Mouse (Mus musculus): ENCODE results near the gene Spi1. TPM values are rescaled to one million over a fixed set of nuclear protein-coding genes. Genes with fewer than 3 reads are reported as not detected.

Gene Spi1
- total RNA-seq, 1 experiment, result 0.31 TPM

DNA sequence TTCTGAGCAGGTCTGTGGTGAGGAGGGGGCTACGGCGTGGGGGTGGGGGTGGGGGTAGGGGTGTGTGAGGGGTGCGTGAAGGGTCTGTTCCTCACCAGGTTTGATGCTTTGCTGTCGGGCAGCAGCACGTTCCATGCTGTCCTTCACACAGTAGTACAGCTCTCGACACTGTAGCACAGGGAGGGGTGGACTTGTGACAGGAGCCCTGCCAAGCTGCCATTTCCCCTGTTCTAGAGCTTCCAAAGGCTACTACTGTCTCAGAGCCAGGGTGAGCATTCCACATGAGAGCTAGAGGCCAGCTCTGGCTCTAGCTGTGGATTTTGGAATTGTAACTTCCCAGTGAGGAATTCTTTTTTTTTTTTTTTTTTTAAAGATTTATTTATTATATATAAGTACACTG is 60.7 kb downstream of the Spi1 start:
- in situ Hi-C loops (cut with MboI; ENCODE audit: low sequenced_read_pairs in 2 of 2, unreplicated experiment in 2 of 2), result no loop called here
- Histone ChIP-seq H3K9me3 (ENCODE audit: control insufficient read depth, insufficient read depth, low read depth, low read length) (no peaks in the 10 kb centered on the region), H3K4me3 (ENCODE audit: insufficient read depth in 1 of 2, low read depth in 1 of 2, low read length in 2 of 2, poor library complexity in 1 of 2, severe bottlenecking in 1 of 2) (0 out of 4 replicates have a peak overlapping the region, but pooled peaks of 1 of the 2 experiments have one; percentile 20), H3K36me3 (ENCODE audit: control insufficient read depth, insufficient read depth, low read length, poor library complexity, severe bottlenecking) (no peaks in the 10 kb centered on the region), H3K27ac (ENCODE audit: insufficient read depth, low read depth, low read length, poor library complexity, severe bottlenecking) (no peak overlapping the region), H3K9ac (ENCODE audit: insufficient read depth, low read depth, low read length, poor library complexity, severe bottlenecking) (no peak overlapping the region), H3K4me1 (ENCODE audit: control insufficient read depth in 2 of 2, insufficient read depth in 2 of 2, low read length in 2 of 2, poor library complexity in 1 of 2) (peaks cover 0 to 14% of the 10 kb centered on the region in 2 experiments; a peak in 2 of 4 replicates)
- TF ChIP-seq CHD2 (IDR thresholded peaks at IDR 0.05; ENCODE audit: low read depth, low read length) (no peak), HCFC1 (IDR thresholded peaks at IDR 0.05; ENCODE audit: borderline replicate concordance, insufficient read depth, low read length) (no peak), ZC3H11A (IDR thresholded peaks at IDR 0.05; ENCODE audit: borderline replicate concordance, low read depth, low read length) (no peak), ZNF384 (IDR thresholded peaks at IDR 0.05; ENCODE audit: low read depth, low read length) (no peak; the same call in 1 of the 2 replicates), MAFK (IDR thresholded peaks at IDR 0.05; ENCODE audit: insufficient read depth, low read depth, low read length) (no peak)
- DNase-seq (ENCODE audit: low read depth, low spot score), result no peak

DNA sequence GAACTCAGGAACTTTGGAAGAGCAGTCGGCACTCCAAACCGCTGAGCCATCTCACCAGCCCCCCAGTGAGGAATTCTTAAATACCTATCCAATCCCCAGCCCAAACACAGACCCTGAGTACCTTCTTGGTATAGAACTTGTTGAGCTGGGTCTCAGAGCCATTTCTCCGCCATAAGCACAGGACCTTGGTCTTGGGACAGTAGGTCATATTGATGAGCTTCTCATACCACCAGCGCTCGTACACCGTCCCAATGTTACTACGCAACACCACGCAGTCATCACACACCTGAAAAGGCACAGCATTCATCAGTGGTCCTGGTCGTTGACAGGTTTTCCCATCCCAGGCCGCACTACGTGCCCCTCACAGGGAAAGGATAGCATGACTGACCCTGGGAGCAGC is 61.2 kb downstream of the Spi1 start:
- peaks cover 0 to 14% of the 10 kb centered on the region in 2 experiments; a peak in 2 of 4 replicates for H3K4me1 ChIP-seq (ENCODE audit: control insufficient read depth in 2 of 2, insufficient read depth in 2 of 2, low read length in 2 of 2, poor library complexity in 1 of 2)
- H3K27ac ChIP-seq (ENCODE audit: insufficient read depth, low read depth, low read length, poor library complexity, severe bottlenecking), result no peak overlapping the region
- no peak overlapping the region for H3K4me3 ChIP-seq (ENCODE audit: insufficient read depth in 1 of 2, low read depth in 1 of 2, low read length in 2 of 2, poor library complexity in 1 of 2, severe bottlenecking in 1 of 2)
- H3K36me3 ChIP-seq (ENCODE audit: control insufficient read depth, insufficient read depth, low read length, poor library complexity, severe bottlenecking), result no peaks in the 10 kb centered on the region
- TF ChIP-seq ZC3H11A (IDR thresholded peaks at IDR 0.05; ENCODE audit: borderline replicate concordance, low read depth, low read length) (no peak), HCFC1 (IDR thresholded peaks at IDR 0.05; ENCODE audit: borderline replicate concordance, insufficient read depth, low read length) (no peak), MAFK (IDR thresholded peaks at IDR 0.05; ENCODE audit: insufficient read depth, low read depth, low read length) (no peak), CHD2 (IDR thresholded peaks at IDR 0.05; ENCODE audit: low read depth, low read length) (no peak), ZNF384 (IDR thresholded peaks at IDR 0.05; ENCODE audit: low read depth, low read length) (no peak)
- no peaks in the 10 kb centered on the region for H3K9me3 ChIP-seq (ENCODE audit: control insufficient read depth, insufficient read depth, low read depth, low read length)
- no peak overlapping the region for H3K9ac ChIP-seq (ENCODE audit: insufficient read depth, low read depth, low read length, poor library complexity, severe bottlenecking)
- in situ Hi-C loops (cut with MboI; ENCODE audit: low sequenced_read_pairs in 2 of 2, unreplicated experiment in 2 of 2), result no loop called here
- DNase-seq (ENCODE audit: low read depth, low spot score), result no peak

DNA sequence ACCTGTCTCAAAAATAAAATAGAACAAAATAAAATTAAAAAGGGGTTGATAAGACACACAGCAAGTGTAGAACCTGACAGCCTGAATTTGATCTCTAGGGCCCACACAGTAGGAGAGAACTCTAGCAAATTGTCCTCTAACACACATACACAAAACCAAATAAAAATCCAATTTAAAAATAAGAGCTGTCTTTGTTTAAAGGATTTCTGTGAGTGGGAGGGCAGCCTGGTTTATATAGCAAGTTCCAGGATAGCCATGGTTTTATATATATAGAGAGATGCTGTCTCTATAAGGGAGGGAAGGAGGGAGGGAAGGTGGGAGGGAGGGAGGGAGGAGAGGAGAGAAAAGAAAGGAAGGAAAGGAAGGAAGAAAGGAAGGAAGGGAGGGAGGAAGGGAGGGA is 65.9 kb downstream of the Spi1 start:
- no peak overlapping the region for H3K9ac ChIP-seq (ENCODE audit: insufficient read depth, low read depth, low read length, poor library complexity, severe bottlenecking)
- TF ChIP-seq MAFK (IDR thresholded peaks at IDR 0.05; ENCODE audit: insufficient read depth, low read depth, low read length), result no peak
- TF ChIP-seq CHD2 (IDR thresholded peaks at IDR 0.05; ENCODE audit: low read depth, low read length), result no peak
- TF ChIP-seq HCFC1 (IDR thresholded peaks at IDR 0.05; ENCODE audit: borderline replicate concordance, insufficient read depth, low read length), result no peak
- TF ChIP-seq ZNF384 (IDR thresholded peaks at IDR 0.05; ENCODE audit: low read depth, low read length), result no peak
- no peak for TF ChIP-seq ZC3H11A (IDR thresholded peaks at IDR 0.05; ENCODE audit: borderline replicate concordance, low read depth, low read length)
- no peaks in the 10 kb centered on the region for H3K4me1 ChIP-seq (ENCODE audit: control insufficient read depth in 2 of 2, insufficient read depth in 2 of 2, low read length in 2 of 2, poor library complexity in 1 of 2)
- H3K27ac ChIP-seq (ENCODE audit: insufficient read depth, low read depth, low read length, poor library complexity, severe bottlenecking), result no peak overlapping the region
- in situ Hi-C loops (cut with MboI; ENCODE audit: low sequenced_read_pairs in 2 of 2, unreplicated experiment in 2 of 2), result no loop called here
- no peak for DNase-seq (ENCODE audit: low read depth, low spot score)
- no peaks in the 10 kb centered on the region for H3K36me3 ChIP-seq (ENCODE audit: control insufficient read depth, insufficient read depth, low read length, poor library complexity, severe bottlenecking)
- H3K4me3 ChIP-seq (ENCODE audit: insufficient read depth in 1 of 2, low read depth in 1 of 2, low read length in 2 of 2, poor library complexity in 1 of 2, severe bottlenecking in 1 of 2), result no peak overlapping the region
- H3K9me3 ChIP-seq (ENCODE audit: control insufficient read depth, insufficient read depth, low read depth, low read length), result no peaks in the 10 kb centered on the region

DNA sequence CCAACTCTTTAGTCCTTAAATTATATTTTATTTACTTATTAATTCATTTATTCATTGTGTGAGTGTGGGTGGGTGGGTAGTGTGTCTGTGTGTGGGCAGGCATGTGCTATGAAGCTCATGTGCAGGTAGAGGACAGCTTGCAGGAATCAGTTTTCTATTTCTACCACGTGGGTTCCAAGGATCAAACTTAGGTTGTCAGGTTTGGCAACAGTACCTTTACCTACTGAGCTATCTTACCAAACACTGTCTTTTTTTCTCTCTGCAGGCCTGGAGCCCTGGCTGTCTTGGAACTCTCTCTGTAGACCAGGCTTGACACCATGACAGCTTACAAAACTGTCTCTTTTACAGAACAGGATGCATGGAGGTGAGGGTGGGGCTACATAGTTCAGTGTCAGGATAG is 69.1 kb downstream of the Spi1 start:
- DNase-seq (ENCODE audit: low read depth, low spot score), result no peak
- Histone ChIP-seq H3K36me3 (ENCODE audit: control insufficient read depth, insufficient read depth, low read length, poor library complexity, severe bottlenecking) (no peaks in the 10 kb centered on the region), H3K4me3 (ENCODE audit: insufficient read depth in 1 of 2, low read depth in 1 of 2, low read length in 2 of 2, poor library complexity in 1 of 2, severe bottlenecking in 1 of 2) (no peak overlapping the region), H3K9ac (ENCODE audit: insufficient read depth, low read depth, low read length, poor library complexity, severe bottlenecking) (no peak overlapping the region), H3K9me3 (ENCODE audit: control insufficient read depth, insufficient read depth, low read depth, low read length) (no peaks in the 10 kb centered on the region), H3K4me1 (ENCODE audit: control insufficient read depth in 2 of 2, insufficient read depth in 2 of 2, low read length in 2 of 2, poor library complexity in 1 of 2) (no peaks in the 10 kb centered on the region), H3K27ac (ENCODE audit: insufficient read depth, low read depth, low read length, poor library complexity, severe bottlenecking) (no peak overlapping the region)
- TF ChIP-seq MAFK (IDR thresholded peaks at IDR 0.05; ENCODE audit: insufficient read depth, low read depth, low read length), result no peak
- TF ChIP-seq HCFC1 (IDR thresholded peaks at IDR 0.05; ENCODE audit: borderline replicate concordance, insufficient read depth, low read length), result no peak
- in situ Hi-C loops (cut with MboI; ENCODE audit: low sequenced_read_pairs in 2 of 2, unreplicated experiment in 2 of 2), result no loop called here

DNA sequence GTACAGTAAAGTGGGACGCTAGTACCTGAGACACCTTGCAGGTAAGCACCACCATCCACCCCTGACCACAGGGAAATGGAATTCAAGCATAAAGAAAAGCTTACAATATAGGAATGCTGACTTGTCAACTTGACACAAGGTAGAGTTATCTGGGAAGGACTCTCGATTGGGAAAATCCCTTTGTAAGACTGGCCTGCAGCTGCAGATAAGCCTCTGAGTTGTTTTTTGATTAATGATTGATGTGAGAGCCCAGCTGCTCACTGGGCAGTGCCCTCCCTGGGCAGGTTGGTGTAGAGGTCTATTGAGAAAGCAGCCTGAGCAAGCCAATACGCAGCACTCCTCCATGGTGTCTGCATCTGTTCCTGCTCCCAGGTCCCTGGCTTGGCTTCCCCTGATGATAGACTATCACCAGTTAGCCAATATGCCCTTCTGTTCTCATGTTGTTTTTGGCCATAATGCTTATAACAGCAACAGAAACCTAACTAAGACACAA is 70.7 kb downstream of the Spi1 start:
- no peaks in the 10 kb centered on the region for H3K36me3 ChIP-seq (ENCODE audit: control insufficient read depth, insufficient read depth, low read length, poor library complexity, severe bottlenecking)
- in situ Hi-C loops (cut with MboI; ENCODE audit: low sequenced_read_pairs in 2 of 2, unreplicated experiment in 2 of 2), result no loop called here
- H3K4me3 ChIP-seq (ENCODE audit: insufficient read depth in 1 of 2, low read depth in 1 of 2, low read length in 2 of 2, poor library complexity in 1 of 2, severe bottlenecking in 1 of 2), result no peak overlapping the region
- no peaks in the 10 kb centered on the region for H3K9me3 ChIP-seq (ENCODE audit: control insufficient read depth, insufficient read depth, low read depth, low read length)
- DNase-seq (ENCODE audit: low read depth, low spot score), result no peak
- H3K4me1 ChIP-seq (ENCODE audit: control insufficient read depth in 2 of 2, insufficient read depth in 2 of 2, low read length in 2 of 2, poor library complexity in 1 of 2), result no peaks in the 10 kb centered on the region
- TF ChIP-seq HCFC1 (IDR thresholded peaks at IDR 0.05; ENCODE audit: borderline replicate concordance, insufficient read depth, low read length) (no peak), MAFK (IDR thresholded peaks at IDR 0.05; ENCODE audit: insufficient read depth, low read depth, low read length) (no peak), ZC3H11A (IDR thresholded peaks at IDR 0.05; ENCODE audit: borderline replicate concordance, low read depth, low read length) (no peak), CHD2 (IDR thresholded peaks at IDR 0.05; ENCODE audit: low read depth, low read length) (no peak), ZNF384 (IDR thresholded peaks at IDR 0.05; ENCODE audit: low read depth, low read length) (no peak)
- no peak overlapping the region for H3K9ac ChIP-seq (ENCODE audit: insufficient read depth, low read depth, low read length, poor library complexity, severe bottlenecking)
- H3K27ac ChIP-seq (ENCODE audit: insufficient read depth, low read depth, low read length, poor library complexity, severe bottlenecking), result no peak overlapping the region

All from ES-E14 (cell line).